Mouse (Mus musculus) midbrain, postnatal 0 days (tissue): ENCODE measurements around the gene Pdx1. TPM values are rescaled to one million over a fixed set of nuclear protein-coding genes. Genes with fewer than 3 reads are reported as not detected.

Experiments
- ATAC-seq: fragments of 200-750 bp; cut with Nextera tagmentation; 2 replicates; pipeline ENCODE4 v1.8.0; 2017; ENCODE audit warnings: moderate number of reproducible peaks, mild to moderate bottlenecking, moderate TSS enrichment, moderate library complexity; ENCODE audit not compliant: low FRiP score
- DNase-seq: peaks from one replicate; pipeline ENCODE4 v3.0.0-alpha.2; 2015; ENCODE audit warnings: low spot score
- H3K27ac ChIP-seq: fragments of 300-500 bp; sonication (generic); 2 replicates; pipeline ENCODE4 v1.5.1; 2014; ENCODE audit warnings: low read depth, mild to moderate bottlenecking, low read length, mixed read lengths
- H3K27me3 ChIP-seq: fragments of 300-500 bp; sonication (generic); 2 replicates; pipeline ENCODE4 v1.6.1; 2014; ENCODE audit warnings: low read length, control low read depth, mixed read lengths; ENCODE audit not compliant: insufficient read depth
- H3K36me3 ChIP-seq: fragments of 300-500 bp; sonication (generic); 2 replicates; pipeline ENCODE4 v1.6.1; 2014; ENCODE audit warnings: low read length, control low read depth, mixed read lengths; ENCODE audit not compliant: insufficient read depth
- H3K4me1 ChIP-seq: fragments of 300-500 bp; sonication (generic); 2 replicates; pipeline ENCODE4 v1.6.1; 2014; ENCODE audit warnings: mild to moderate bottlenecking, control low read depth, antibody characterized with exemption, low read length, mixed read lengths; ENCODE audit not compliant: insufficient read depth
- H3K4me2 ChIP-seq: fragments of 300-500 bp; sonication (generic); 2 replicates; pipeline ENCODE4 v1.6.1; 2014; ENCODE audit warnings: low read depth, mild to moderate bottlenecking, low read length, mixed read lengths; ENCODE audit not compliant: poor library complexity, severe bottlenecking
- H3K4me3 ChIP-seq: fragments of 300-500 bp; sonication (generic); 2 replicates; pipeline ENCODE4 v1.5.1; 2014; ENCODE audit warnings: low read depth, mild to moderate bottlenecking, low read length, moderate library complexity
- H3K9ac ChIP-seq: fragments of 300-500 bp; sonication (generic); replicated peaks from 2 replicates; pipeline ENCODE4 v1.6.1; 2014; ENCODE audit warnings: mild to moderate bottlenecking, low read length, moderate library complexity, mixed read lengths; ENCODE audit not compliant: poor library complexity, severe bottlenecking
- H3K9me3 ChIP-seq: fragments of 300-500 bp; sonication (generic); 2 replicates; pipeline ENCODE4 v1.6.1; 2016; ENCODE audit warnings: low read length, control low read depth
- CTCF ChIP-seq: IDR thresholded peaks from 2 replicates; pipeline ENCODE4 v1.5.1; 2016; ENCODE audit warnings: antibody characterized with exemption, mild to moderate bottlenecking
- WGBS: fragments of 180-500 bp; shearing (Covaris S2); extraction: QIAGEN DNeasy Blood & Tissue Kit; methylation state at CpG from one replicate; pipeline ENCODE4 v1.1.7; 2014; 5-methylcytosine and 5-hydroxymethylcytosine counted together
- polyA plus RNA-seq: library from polyadenylated mRNA; unstranded; fragments of >200 nt; fragmentation: Nextera tagmentation; extraction: Ambion mirVana; gene quantifications from 2 replicates; pipeline ENCODE4 v1.2.1, GENCODE M21; 2015
- total RNA-seq: library from RNA; depleted of rRNA; stranded (reverse); fragments of >200 nt; gene quantifications from 2 replicates; pipeline ENCODE4 v1.2.3, GENCODE M21; 2014

The Pdx1 gene
- total and polyA plus RNA-seq, 2 experiments from 2014 or later, result not detected

GRCm38 (mm10) chr5:147260778-147261177 is 9.0 kb upstream of the Pdx1 start:
- Histone ChIP-seq H3K4me3 (no peak overlapping the region), H3K27me3 (peaks cover 14% of the 10 kb centered on the region), H3K9me3 (no peaks in the 10 kb centered on the region), H3K4me1 (no peaks in the 10 kb centered on the region), H3K36me3 (no peaks in the 10 kb centered on the region), H3K27ac (no peak overlapping the region), H3K4me2 (no peak overlapping the region), H3K9ac (no peak overlapping the region)
- DNase-seq (no peak), ATAC-seq (no peak)
- no peak for TF ChIP-seq CTCF
- 74% methylated on average over 4 of the region's 4 CpGs for WGBS

DNA sequence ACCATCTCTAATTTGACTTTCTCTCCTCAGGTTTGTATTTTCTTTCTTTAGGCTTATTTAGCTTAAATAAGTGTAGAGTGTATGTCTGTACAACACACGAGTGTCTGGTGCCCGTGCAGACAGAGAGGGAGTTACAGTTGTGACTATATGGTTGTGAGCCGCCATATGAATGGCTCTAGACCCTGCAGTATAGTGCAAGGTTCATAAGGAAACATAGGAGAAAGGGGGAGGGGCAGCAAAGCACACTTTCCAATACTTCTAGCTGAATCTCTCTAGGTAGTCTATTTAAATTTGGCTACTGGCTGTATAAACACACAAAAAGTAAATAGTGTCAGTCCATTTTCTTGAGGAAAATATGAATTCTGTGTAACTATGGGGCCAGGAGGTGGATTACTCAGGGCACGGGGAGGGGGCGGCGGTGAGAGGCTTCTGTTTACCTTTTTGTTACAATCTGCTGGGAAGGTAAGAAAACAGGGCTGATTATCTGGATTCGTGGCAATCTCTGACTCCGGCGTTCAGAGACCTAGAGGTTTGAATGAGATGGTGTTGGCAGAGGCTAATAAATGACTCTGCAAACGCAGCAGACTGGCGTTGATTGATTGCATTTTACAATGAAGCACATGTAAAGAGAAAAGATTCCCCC is 7.7 kb upstream of the Pdx1 start:
- DNase-seq (no peak), ATAC-seq (no peak)
- no peak overlapping the region for H3K4me3 ChIP-seq
- H3K9me3 ChIP-seq, result no peaks in the 10 kb centered on the region
- H3K36me3 ChIP-seq, result no peaks in the 10 kb centered on the region
- no peak for TF ChIP-seq CTCF
- no peak overlapping the region for H3K27ac ChIP-seq
- no peaks in the 10 kb centered on the region for H3K4me1 ChIP-seq
- WGBS, result 62% methylated on average over 11 of the region's 11 CpGs
- no peak overlapping the region for H3K9ac ChIP-seq
- H3K27me3 ChIP-seq, result peaks cover 24% of the 10 kb centered on the region
- no peak overlapping the region for H3K4me2 ChIP-seq

- no peak overlapping the region for H3K4me3 ChIP-seq
- H3K9me3 ChIP-seq, result no peaks in the 10 kb centered on the region
- no peak overlapping the region for H3K27ac ChIP-seq
- no peaks in the 10 kb centered on the region for H3K36me3 ChIP-seq
- peaks cover 43% of the 10 kb centered on the region for H3K27me3 ChIP-seq
- TF ChIP-seq CTCF, result no peak
- no peak overlapping the region for H3K4me2 ChIP-seq
- no peaks in the 10 kb centered on the region for H3K4me1 ChIP-seq
- no peak overlapping the region for H3K9ac ChIP-seq
- DNase-seq, result no peak
- no peak for ATAC-seq
- 62% methylated on average over 4 of the region's 4 CpGs for WGBS
These were observed 5.8 kb upstream of the Pdx1 start for GRCm38 (mm10) chr5:147263945-147264344.

DNA sequence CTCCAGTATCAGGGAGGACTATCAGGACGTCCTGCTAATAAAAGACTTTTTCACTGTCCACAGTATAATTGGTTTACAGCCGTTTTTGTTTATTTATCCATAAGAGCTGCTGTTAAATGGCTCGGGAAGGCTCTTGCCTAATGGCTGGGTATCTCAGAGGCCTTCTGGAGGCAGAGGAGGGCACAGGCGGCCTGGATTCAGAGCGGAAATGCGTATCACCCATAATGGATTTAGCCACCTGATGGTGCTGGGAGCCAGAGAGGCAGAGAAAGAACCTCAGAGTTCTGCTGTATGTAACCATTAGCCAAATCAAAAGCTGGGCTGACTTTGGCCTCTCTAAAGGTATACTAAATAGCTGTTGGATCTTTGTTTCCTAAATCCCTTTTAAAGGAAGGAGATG is 2.3 kb upstream of the Pdx1 start:
- H3K27ac ChIP-seq, result no peak overlapping the region
- no peaks in the 10 kb centered on the region for H3K36me3 ChIP-seq
- ATAC-seq, result no peak
- 17% methylated on average over 6 of the region's 6 CpGs for WGBS
- no peaks in the 10 kb centered on the region for H3K9me3 ChIP-seq
- H3K9ac ChIP-seq, result no peak overlapping the region
- no peak overlapping the region for H3K4me2 ChIP-seq
- DNase-seq, result no peak
- no peak overlapping the region for H3K4me3 ChIP-seq
- peaks cover 77% of the 10 kb centered on the region for H3K27me3 ChIP-seq
- TF ChIP-seq CTCF, result no peak
- H3K4me1 ChIP-seq, result no peaks in the 10 kb centered on the region

GRCm38 (mm10) chr5:147268728-147269127 is 1.0 kb upstream of the Pdx1 start:
- H3K9ac ChIP-seq, result no peak overlapping the region
- no peaks in the 10 kb centered on the region for H3K9me3 ChIP-seq
- no peak overlapping the region for H3K4me3 ChIP-seq
- H3K36me3 ChIP-seq, result no peaks in the 10 kb centered on the region
- ATAC-seq (no peak), DNase-seq (no peak)
- H3K27ac ChIP-seq, result no peak overlapping the region
- TF ChIP-seq CTCF, result no peak
- no peak overlapping the region for H3K4me2 ChIP-seq
- 4% methylated on average over 8 of the region's 8 CpGs for WGBS
- no peaks in the 10 kb centered on the region for H3K4me1 ChIP-seq
- H3K27me3 ChIP-seq, result peaks cover 89% of the 10 kb centered on the region

DNA sequence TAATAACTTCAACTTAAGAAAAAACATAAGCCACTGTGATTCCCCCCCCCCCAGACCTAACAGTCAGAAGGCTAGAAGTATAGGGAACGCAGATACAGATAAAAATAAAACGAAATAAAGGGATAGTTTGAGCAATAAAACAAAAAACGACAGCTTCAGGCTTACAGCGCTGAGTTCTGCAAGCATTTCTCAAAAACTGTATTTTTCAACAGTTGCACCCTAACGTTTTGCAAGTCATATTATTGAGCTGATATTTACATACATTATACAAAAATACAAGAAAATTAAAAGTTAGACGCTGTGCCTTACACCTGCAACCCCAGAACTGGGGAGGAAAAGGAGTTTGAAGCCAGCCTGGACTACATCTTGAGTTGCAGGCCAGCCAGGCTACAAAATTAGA is 388 bp upstream of the Pdx1 start:
- Histone ChIP-seq H3K4me1 (no peaks in the 10 kb centered on the region), H3K27me3 (peaks cover 88% of the 10 kb centered on the region), H3K9ac (no peak overlapping the region), H3K9me3 (no peaks in the 10 kb centered on the region), H3K4me2 (no peak overlapping the region), H3K36me3 (no peaks in the 10 kb centered on the region), H3K27ac (no peak overlapping the region), H3K4me3 (no peak overlapping the region)
- no peak for ATAC-seq
- DNase-seq, result no peak
- 4% methylated on average over 6 of the region's 6 CpGs for WGBS
- TF ChIP-seq CTCF, result no peak
